Comparison of ENCODE assay signal across 9 mouse cellular contexts in genomic region chr4:154336650-154337049, GRCm38 (mm10). TPM values are rescaled to one million over a fixed set of nuclear protein-coding genes. Genes with fewer than 3 reads are reported as not detected.
A peak's percentile ranks its signal among the peaks of the same experiment; 100 is the strongest.
DNase-seq lines count a peak whose midpoint lies in the region; ATAC-seq and TF ChIP-seq lines count a peak whose summit lies in the region.
"Had no signal": no experiment of that assay in that cellular context is flagged by ENCODE, and none has a peak within 500 bp of the region (broad histone marks: within the 10 kb centered on the region; RNA-seq: fewer than 3 reads in every experiment).

No protein-coding gene starts in this region.

- peaks cover 30% of the 10 kb centered on the region for H3K27me3 ChIP-seq in kidney, postnatal 0 days (ENCODE audit: insufficient read depth, low read length)
- H3K27me3 ChIP-seq in midbrain, embryonic 15.5 days (replicated peaks): no peaks in the 10 kb centered on the region

- peaks cover 11% of the 10 kb centered on the region; the same call in 1 of the 2 replicates for H3K4me1 ChIP-seq in kidney, postnatal 0 days (replicated peaks; ENCODE audit: insufficient read depth, low read length)
- peaks cover 24% of the 10 kb centered on the region; the same call in 1 of the 2 replicates for H3K4me1 ChIP-seq in midbrain, embryonic 15.5 days

- DNase-seq in gastrocnemius, adult 18-20 months (ENCODE audit: low spot score): peak; percentile 24
- no peak for DNase-seq in gastrocnemius, adult 8-10 months (ENCODE audit: low spot score in 2 of 2)
- peak; percentile 66 to 85 for DNase-seq in heart, adult 9 months (ENCODE audit: low spot score in 2 of 2)
- DNase-seq in kidney, postnatal 0 days (ENCODE audit: low spot score): peak; percentile 57
- DNase-seq in layer of hippocampus, adult 11-12 months (ENCODE audit: low spot score): no peak
- DNase-seq in adrenal gland, postnatal 14 days: no peak

- no peaks in the 10 kb centered on the region for H3K9me3 ChIP-seq in kidney, postnatal 0 days (replicated peaks; ENCODE audit: low read length)
- H3K9me3 ChIP-seq in midbrain, embryonic 15.5 days: no peaks in the 10 kb centered on the region

- peak overlapping the region; percentile 38 for H3K27ac ChIP-seq in kidney, postnatal 0 days
- H3K27ac ChIP-seq in midbrain, embryonic 15.5 days: 0 out of 2 replicates have a peak overlapping the region, but pooled peaks have one; percentile 4

- H3K4me2 ChIP-seq in kidney, postnatal 0 days (ENCODE audit: low read length): no peak overlapping the region
- no peak overlapping the region for H3K4me2 ChIP-seq in midbrain, embryonic 15.5 days

- peak; percentile 58; the same call in 1 of the 2 replicates for ATAC-seq in kidney, postnatal 0 days (replicated peaks; ENCODE audit: low FRiP score, low read depth)
- no peak for ATAC-seq in midbrain, embryonic 15.5 days (replicated peaks)
- no peak for ATAC-seq in granulocyte monocyte progenitor cell, adult 5-6 weeks (replicated peaks; ENCODE audit: poor library complexity, severe bottlenecking)

- TF ChIP-seq CTCF in kidney, postnatal 0 days (IDR thresholded peaks at IDR 0.05; ENCODE audit: low read depth): no peak

- H3K4me3 ChIP-seq in kidney, postnatal 0 days (replicated peaks; ENCODE audit: low read depth, low read length): no peak overlapping the region
- H3K4me3 ChIP-seq in midbrain, embryonic 15.5 days: no peak overlapping the region

- no peak overlapping the region for H3K9ac ChIP-seq in kidney, postnatal 0 days (ENCODE audit: low read depth, low read length)
- H3K9ac ChIP-seq in midbrain, embryonic 15.5 days: no peak overlapping the region

- H3K36me3 ChIP-seq in kidney, postnatal 0 days (ENCODE audit: insufficient read depth, low read length): no peaks in the 10 kb centered on the region
- H3K36me3 ChIP-seq in midbrain, embryonic 15.5 days (replicated peaks): no peaks in the 10 kb centered on the region

- WGBS in kidney, postnatal 0 days: 15% methylated on average over 10 of the region's 10 CpGs
- 19% methylated on average over 10 of the region's 10 CpGs for WGBS in midbrain, embryonic 15.5 days

RNA-seq across cellular contexts. Expression of gene B230104I21Rik, which starts 0.7 kb away (rescaled TPM):
- not detected for total RNA-seq in gastrocnemius, adult 18-20 months (2021)
- not detected for total RNA-seq in gastrocnemius, adult 8-10 months (2022)
- not detected in 2 replicates for polyA plus RNA-seq in kidney, postnatal 0 days (2015; fragmentation: Nextera tagmentation; extraction: Ambion mirVana)
- not detected in 2 replicates for polyA plus RNA-seq in midbrain, embryonic 15.5 days (2015; fragmentation: Nextera tagmentation; extraction: Ambion mirVana)
- not detected in 2 replicates for total RNA-seq in granulocyte monocyte progenitor cell, adult 5-6 weeks (2014; fragmentation: Nextera tagmentation)
- total RNA-seq in granulocyte monocyte progenitor cell, adult 5-6 weeks (2017): not detected in 2 replicates
- total RNA-seq in adrenal gland, postnatal 14 days (2021): not detected in 2 replicates
- polyA plus RNA-seq: C2C12 had no signal

RNA-seq across cellular contexts. Expression of gene Arhgef16, which starts 35.2 kb away (rescaled TPM):
- total RNA-seq in gastrocnemius, adult 18-20 months (2021): under 1 TPM; 0.09 to 0.26 TPM
- total RNA-seq in gastrocnemius, adult 8-10 months (2022): under 1 TPM in 3 of 4 experiments, not detected in 1; 0.15 to 0.67 (median 0.17) TPM
- polyA plus RNA-seq in kidney, postnatal 0 days (2015; fragmentation: Nextera tagmentation; extraction: Ambion mirVana): 39.8 and 44.6 TPM in 2 replicates
- polyA plus RNA-seq in midbrain, embryonic 15.5 days (2015; fragmentation: Nextera tagmentation; extraction: Ambion mirVana): 0.96 and 1.4 TPM in 2 replicates
- not detected in 2 replicates for total RNA-seq in granulocyte monocyte progenitor cell, adult 5-6 weeks (2014; fragmentation: Nextera tagmentation)
- not detected in 2 replicates for total RNA-seq in granulocyte monocyte progenitor cell, adult 5-6 weeks (2017)
- total RNA-seq in adrenal gland, postnatal 14 days (2021): 0.53 and 1.2 TPM in 2 replicates
- polyA plus RNA-seq: C2C12 had no signal

Comparison
In these comparisons a context has a peak if more than half of its experiments do, and no peak if none do; other contexts are left out.
1. DNase-seq: peak in gastrocnemius, adult 18-20 months (single experiment), heart, adult 9 months (2 of 2) and kidney, postnatal 0 days (single experiment); none in gastrocnemius, adult 8-10 months (0 of 2), layer of hippocampus, adult 11-12 months (single experiment) and adrenal gland, postnatal 14 days (single experiment).